Mouse (Mus musculus): ENCODE results near the gene Sis. TPM values are rescaled to one million over a fixed set of nuclear protein-coding genes. Genes with fewer than 3 reads are reported as not detected.

Sis gene
- polyA plus RNA-seq (2012; rRNA removed): not detected in 2 replicates

DNA sequence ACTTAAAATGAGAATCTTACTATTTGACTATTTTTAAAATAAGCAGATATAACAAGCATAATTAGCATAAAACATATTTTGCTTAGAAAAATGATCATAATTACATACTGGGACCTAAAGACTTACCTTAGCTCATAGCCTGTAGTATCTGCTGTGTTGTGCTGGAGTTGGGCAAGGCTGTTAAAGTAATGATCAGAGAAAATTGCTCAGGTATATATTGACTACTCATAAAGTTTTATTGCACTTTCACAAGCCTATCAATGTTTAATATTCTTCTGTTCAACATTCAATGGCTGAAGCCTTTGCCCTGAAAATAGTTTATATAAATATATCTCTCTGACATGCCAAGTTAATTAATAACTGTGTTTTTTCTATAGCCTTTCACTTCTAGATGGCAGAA lies at the start of gene Sis:
Gene Sis (minus strand): TSS at position 189 of the 400 bp plus-strand sequence.
- Histone ChIP-seq H3K27me3 (ENCODE audit: control insufficient read depth, insufficient read depth, low read length) (no peaks in the 10 kb centered on the region), H3K36me3 (ENCODE audit: control insufficient read depth, insufficient read depth, low read length) (no peaks in the 10 kb centered on the region), H3K27ac (ENCODE audit: insufficient read depth, low read length) (no peak within 1 kb of the TSS), H3K4me3 (ENCODE audit: extremely low read depth, insufficient read depth, insufficient read length) (no peak within 1 kb of the TSS), H3K4me1 (ENCODE audit: control insufficient read depth, insufficient read depth, insufficient read length) (no peaks in the 10 kb centered on the region)
- no peak for TF ChIP-seq POLR2A (IDR thresholded peaks at IDR 0.05; ENCODE audit: low read depth, low read length)
- TF ChIP-seq CTCF (IDR thresholded peaks at IDR 0.05; ENCODE audit: extremely low read depth, insufficient read depth, insufficient read length, insufficient replicate concordance): no peak
- no peak for DNase-seq (ENCODE audit: low read depth in 1 of 2, low spot score in 2 of 2)

GRCm38 (mm10) chr3:73006045-73006444 lies 38.4 kb upstream of the Sis start:
- no peak overlapping the region for H3K4me3 ChIP-seq (ENCODE audit: extremely low read depth, insufficient read depth, insufficient read length)
- no peaks in the 10 kb centered on the region for H3K4me1 ChIP-seq (ENCODE audit: control insufficient read depth, insufficient read depth, insufficient read length)
- H3K27ac ChIP-seq (ENCODE audit: insufficient read depth, low read length): no peak overlapping the region
- WGBS: 31% methylated on average over 6 of the region's 6 CpGs
- DNase-seq (ENCODE audit: low read depth in 1 of 2, low spot score in 2 of 2): no peak
- no peaks in the 10 kb centered on the region for H3K36me3 ChIP-seq (ENCODE audit: control insufficient read depth, insufficient read depth, low read length)
- no peaks in the 10 kb centered on the region for H3K27me3 ChIP-seq (ENCODE audit: control insufficient read depth, insufficient read depth, low read length)
- no peak for TF ChIP-seq POLR2A (IDR thresholded peaks at IDR 0.05; ENCODE audit: low read depth, low read length)
- TF ChIP-seq CTCF (IDR thresholded peaks at IDR 0.05; ENCODE audit: extremely low read depth, insufficient read depth, insufficient read length, insufficient replicate concordance): no peak

- WGBS: 90% methylated on average over 4 of the region's 4 CpGs
- no peaks in the 10 kb centered on the region for H3K4me1 ChIP-seq (ENCODE audit: control insufficient read depth, insufficient read depth, insufficient read length)
- H3K27me3 ChIP-seq (ENCODE audit: control insufficient read depth, insufficient read depth, low read length): no peaks in the 10 kb centered on the region
- no peak overlapping the region for H3K27ac ChIP-seq (ENCODE audit: insufficient read depth, low read length)
- no peaks in the 10 kb centered on the region for H3K36me3 ChIP-seq (ENCODE audit: control insufficient read depth, insufficient read depth, low read length)
- DNase-seq (ENCODE audit: low read depth in 1 of 2, low spot score in 2 of 2): no peak
- TF ChIP-seq CTCF (IDR thresholded peaks at IDR 0.05; ENCODE audit: extremely low read depth, insufficient read depth, insufficient read length, insufficient replicate concordance): no peak
- no peak for TF ChIP-seq POLR2A (IDR thresholded peaks at IDR 0.05; ENCODE audit: low read depth, low read length)
- H3K4me3 ChIP-seq (ENCODE audit: extremely low read depth, insufficient read depth, insufficient read length): no peak overlapping the region
Observed at GRCm38 (mm10) chr3:73002933-73003696, 35.5 kb upstream of the Sis start.

DNA sequence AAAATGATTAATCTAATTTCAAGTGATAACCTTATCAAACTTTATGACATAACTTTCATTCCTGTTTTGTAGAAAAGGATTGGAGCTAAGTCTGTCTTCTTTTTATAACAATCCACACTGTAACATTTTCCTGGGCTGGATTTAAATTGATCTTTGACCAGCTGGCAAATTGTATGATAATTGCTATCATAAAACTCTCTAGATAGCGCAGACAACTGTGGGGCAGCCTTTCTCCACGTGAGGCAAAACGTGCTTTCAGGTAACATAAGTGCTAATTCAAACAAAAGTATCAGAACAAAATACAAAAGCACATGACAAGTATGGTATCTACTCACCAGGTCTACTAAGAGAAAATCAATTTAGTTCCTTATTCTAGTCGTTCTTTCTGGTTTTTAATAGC lies 29.9 kb upstream of the Sis start:
- no peaks in the 10 kb centered on the region for H3K36me3 ChIP-seq (ENCODE audit: control insufficient read depth, insufficient read depth, low read length)
- WGBS: 75% methylated on average over 4 of the region's 4 CpGs

GRCm38 (mm10) chr3:72990992-72991391 lies 23.3 kb upstream of the Sis start:
- no peak overlapping the region for H3K27ac ChIP-seq (ENCODE audit: insufficient read depth, low read length)
- no peaks in the 10 kb centered on the region for H3K4me1 ChIP-seq (ENCODE audit: control insufficient read depth, insufficient read depth, insufficient read length)
- H3K36me3 ChIP-seq (ENCODE audit: control insufficient read depth, insufficient read depth, low read length): no peaks in the 10 kb centered on the region
- 25% methylated on average over 2 of the region's 2 CpGs for WGBS
- no peaks in the 10 kb centered on the region for H3K27me3 ChIP-seq (ENCODE audit: control insufficient read depth, insufficient read depth, low read length)
- TF ChIP-seq CTCF (IDR thresholded peaks at IDR 0.05; ENCODE audit: extremely low read depth, insufficient read depth, insufficient read length, insufficient replicate concordance) (no peak), POLR2A (IDR thresholded peaks at IDR 0.05; ENCODE audit: low read depth, low read length) (no peak)
- DNase-seq (ENCODE audit: low read depth in 1 of 2, low spot score in 2 of 2): no peak
- no peak overlapping the region for H3K4me3 ChIP-seq (ENCODE audit: extremely low read depth, insufficient read depth, insufficient read length)

More for the DNA sequence above, 29.9 kb upstream of the Sis start:
- H3K27ac ChIP-seq (ENCODE audit: insufficient read depth, low read length): no peak overlapping the region
- no peak overlapping the region for H3K4me3 ChIP-seq (ENCODE audit: extremely low read depth, insufficient read depth, insufficient read length)
- no peaks in the 10 kb centered on the region for H3K4me1 ChIP-seq (ENCODE audit: control insufficient read depth, insufficient read depth, insufficient read length)
- TF ChIP-seq CTCF (IDR thresholded peaks at IDR 0.05; ENCODE audit: extremely low read depth, insufficient read depth, insufficient read length, insufficient replicate concordance) (no peak), POLR2A (IDR thresholded peaks at IDR 0.05; ENCODE audit: low read depth, low read length) (no peak)
- H3K27me3 ChIP-seq (ENCODE audit: control insufficient read depth, insufficient read depth, low read length): no peaks in the 10 kb centered on the region
- DNase-seq (ENCODE audit: low read depth in 1 of 2, low spot score in 2 of 2): no peak

DNA sequence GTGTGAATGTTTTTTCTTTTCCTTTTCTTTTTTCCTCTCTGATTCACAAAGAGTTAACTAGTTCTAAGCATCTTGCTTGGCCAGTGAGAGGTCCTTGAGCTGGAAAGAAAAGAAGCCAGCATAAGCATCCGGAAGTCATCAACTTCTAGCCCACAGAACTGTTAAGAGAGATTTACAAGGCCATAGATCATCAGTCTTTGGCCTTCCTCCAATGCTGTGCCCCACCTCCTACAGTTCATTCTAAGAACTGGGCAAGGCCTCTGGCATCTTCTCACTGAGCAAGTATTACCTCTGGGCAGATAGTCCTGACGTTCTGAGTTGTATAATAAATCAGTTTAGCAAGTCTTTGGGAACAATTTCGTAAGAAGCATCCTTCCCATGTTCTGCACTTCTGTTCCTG lies 8.9 kb upstream of the Sis start:
- TF ChIP-seq CTCF (IDR thresholded peaks at IDR 0.05; ENCODE audit: extremely low read depth, insufficient read depth, insufficient read length, insufficient replicate concordance) (no peak), POLR2A (IDR thresholded peaks at IDR 0.05; ENCODE audit: low read depth, low read length) (no peak)
- whole genome bisulfite sequencing: 33% methylated on average over 3 of the region's 3 CpGs
- DNase-seq (ENCODE audit: low read depth in 1 of 2, low spot score in 2 of 2): no peak

DNA sequence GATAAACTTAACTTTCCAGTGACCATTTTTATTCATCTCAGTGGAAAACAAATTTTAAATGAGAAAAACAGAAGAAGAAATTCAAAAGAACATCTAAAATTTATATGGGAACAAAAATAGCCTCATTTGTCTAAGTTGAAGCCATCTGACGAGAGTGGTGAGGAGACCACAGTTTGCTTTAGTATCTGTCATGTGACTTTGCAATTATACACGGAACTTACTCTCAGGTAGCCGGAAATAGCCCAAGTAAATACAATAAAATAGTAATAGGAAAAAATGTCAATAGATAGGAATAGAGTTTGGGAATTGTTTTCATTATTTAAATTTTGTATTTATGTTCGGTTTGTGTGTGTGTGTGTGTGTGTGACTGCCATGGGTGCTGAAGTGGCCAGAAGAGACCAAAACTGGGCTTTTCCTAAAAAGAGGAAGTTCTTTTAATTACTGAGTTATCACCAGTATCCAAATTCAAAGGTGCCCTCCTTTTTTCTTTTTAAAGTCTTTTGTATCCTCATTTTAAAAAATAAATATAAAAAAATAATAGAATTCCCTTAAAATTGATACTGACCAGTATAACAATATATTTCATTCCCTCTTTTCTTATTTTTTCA lies 48.6 kb downstream of the Sis start:
- no peaks in the 10 kb centered on the region for H3K36me3 ChIP-seq (ENCODE audit: control insufficient read depth, insufficient read depth, low read length)
- WGBS: 71% methylated on average over 4 of the region's 4 CpGs
- no peak overlapping the region for H3K4me3 ChIP-seq (ENCODE audit: extremely low read depth, insufficient read depth, insufficient read length)
- no peaks in the 10 kb centered on the region for H3K27me3 ChIP-seq (ENCODE audit: control insufficient read depth, insufficient read depth, low read length)
- DNase-seq (ENCODE audit: low read depth in 1 of 2, low spot score in 2 of 2): no peak
- no peak for TF ChIP-seq CTCF (IDR thresholded peaks at IDR 0.05; ENCODE audit: extremely low read depth, insufficient read depth, insufficient read length, insufficient replicate concordance)
- TF ChIP-seq POLR2A (IDR thresholded peaks at IDR 0.05; ENCODE audit: low read depth, low read length): no peak
- no peaks in the 10 kb centered on the region for H3K4me1 ChIP-seq (ENCODE audit: control insufficient read depth, insufficient read depth, insufficient read length)
- H3K27ac ChIP-seq (ENCODE audit: insufficient read depth, low read length): no peak overlapping the region

More for the DNA sequence above, 8.9 kb upstream of the Sis start:
- Histone ChIP-seq H3K27ac (ENCODE audit: insufficient read depth, low read length) (no peak overlapping the region), H3K4me1 (ENCODE audit: control insufficient read depth, insufficient read depth, insufficient read length) (no peaks in the 10 kb centered on the region), H3K27me3 (ENCODE audit: control insufficient read depth, insufficient read depth, low read length) (no peaks in the 10 kb centered on the region), H3K4me3 (ENCODE audit: extremely low read depth, insufficient read depth, insufficient read length) (no peak overlapping the region), H3K36me3 (ENCODE audit: control insufficient read depth, insufficient read depth, low read length) (no peaks in the 10 kb centered on the region)

Measured in spleen, adult 2 months (tissue).